Mouse (Mus musculus) effector memory CD4-positive, alpha-beta T cell, adult 7 months (primary cell): ENCODE measurements around the gene F8a. TPM values are rescaled to one million over a fixed set of nuclear protein-coding genes. Genes with fewer than 3 reads are reported as not detected.

Experiments
- polyA plus RNA-seq: library from polyadenylated mRNA; unstranded; fragments of 100-300 nt; shearing (Covaris generic); gene quantifications from one replicate; pipeline ENCODE4 v1.2.1, GENCODE M21; 2017

The F8a gene
- 15.3 TPM for polyA plus RNA-seq

DNA sequence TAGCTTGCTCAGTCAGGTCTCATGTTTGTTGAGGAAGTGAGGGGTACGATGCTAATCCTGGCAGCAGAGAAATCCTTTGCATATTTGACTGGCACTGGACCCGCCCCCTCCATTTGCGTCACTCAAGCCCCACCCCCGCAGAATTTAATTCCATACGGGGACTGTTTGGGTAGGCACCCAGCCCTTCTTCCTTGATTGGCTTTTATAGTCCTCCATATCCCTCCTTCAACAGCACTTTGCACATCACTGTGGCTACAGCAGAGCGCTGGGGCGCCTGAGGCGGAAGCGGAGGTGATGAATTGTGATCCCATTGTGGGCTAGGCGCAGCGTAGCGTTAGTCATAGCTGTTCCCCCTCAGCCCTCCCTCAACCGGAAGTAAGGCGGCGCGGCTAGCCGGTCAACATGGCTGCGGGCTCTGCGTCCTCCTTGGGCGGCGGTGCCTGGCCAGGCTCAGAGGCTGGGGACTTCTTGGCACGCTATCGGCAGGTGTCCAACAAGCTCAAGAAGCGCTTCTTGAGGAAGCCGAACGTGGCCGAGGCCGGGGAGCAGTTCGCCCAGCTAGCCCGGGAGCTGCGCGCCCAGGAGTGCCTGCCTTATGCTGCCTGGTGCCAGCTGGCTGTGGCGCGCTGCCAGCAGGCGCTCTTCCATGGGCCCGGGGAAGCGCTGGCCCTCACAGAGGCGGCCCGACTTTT lies at the start of gene F8a:
Gene F8a (plus strand): TSS at position 378 of the 692 bp plus-strand sequence.

GRCm38 (mm10) chrX:73191934-73192333 lies 36.2 kb upstream of the F8a start, which contains the start of gene Xlr3b:
Xlr3b (plus strand) TSS chrX:73192207.

DNA sequence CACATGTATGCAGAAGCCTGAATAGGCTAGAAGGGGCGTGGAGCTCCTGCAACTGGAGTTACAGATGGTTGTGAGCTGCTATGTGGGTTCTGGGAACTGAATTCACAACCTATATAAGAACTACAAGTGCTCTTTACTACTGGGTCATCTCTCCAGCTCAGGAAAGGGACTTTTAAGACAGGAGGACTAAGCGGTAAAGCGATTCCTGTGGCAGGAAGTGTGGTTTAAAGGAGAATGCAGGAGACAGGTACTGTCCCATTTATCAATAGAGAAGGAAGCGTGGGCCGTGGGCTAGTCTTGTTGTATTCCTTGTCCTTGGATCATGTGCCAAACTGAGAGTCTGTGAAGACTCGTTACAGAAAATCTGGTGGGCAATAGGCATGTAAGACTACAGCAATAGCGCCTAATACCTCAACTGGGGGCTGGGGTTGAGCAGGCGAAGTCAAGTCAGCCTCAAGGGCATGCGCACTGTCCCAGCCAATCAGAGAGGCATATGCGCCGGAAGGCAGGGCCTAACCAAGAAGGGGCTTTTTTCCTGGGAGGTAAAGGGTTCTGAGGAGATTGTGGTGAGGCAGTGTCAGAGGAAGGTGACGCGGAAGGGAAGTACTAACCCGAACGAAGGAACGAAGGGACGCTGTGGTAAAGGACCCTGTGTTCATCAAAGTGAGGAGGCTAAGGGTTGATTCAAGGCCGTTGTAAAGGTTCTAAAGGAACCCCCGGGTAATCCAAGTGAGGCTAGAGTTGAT lies 14.1 kb upstream of the F8a start, which contains the start of gene Xlr4b:
Gene Xlr4b (plus strand): TSS at position 515 of the 746 bp plus-strand sequence.

DNA sequence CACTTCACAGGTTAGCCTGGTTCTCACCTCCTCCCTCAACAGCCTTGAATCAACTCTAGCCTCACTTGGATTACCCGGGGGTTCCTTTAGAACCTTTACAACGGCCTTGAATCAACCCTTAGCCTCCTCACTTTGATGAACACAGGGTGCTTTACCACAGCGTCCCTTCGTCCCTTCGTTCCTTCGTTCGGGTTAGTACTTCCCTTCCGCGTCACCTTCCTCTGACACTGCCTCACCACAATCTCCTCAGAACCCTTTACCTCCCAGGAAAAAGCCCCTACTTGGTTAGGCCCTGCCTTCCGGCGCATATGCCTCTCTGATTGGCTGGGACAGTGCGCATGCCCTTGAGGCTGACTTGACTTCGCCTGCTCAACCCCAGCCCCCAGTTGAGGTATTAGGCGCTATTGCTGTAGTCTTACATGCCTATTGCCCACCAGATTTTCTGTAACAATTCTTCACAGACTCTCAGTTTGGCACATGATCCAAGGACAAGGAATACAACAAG lies 14.8 kb downstream of the F8a start, which contains the start of gene Xlr4c:
Gene Xlr4c (minus strand): TSS at position 310 of the 505 bp plus-strand sequence.

DNA sequence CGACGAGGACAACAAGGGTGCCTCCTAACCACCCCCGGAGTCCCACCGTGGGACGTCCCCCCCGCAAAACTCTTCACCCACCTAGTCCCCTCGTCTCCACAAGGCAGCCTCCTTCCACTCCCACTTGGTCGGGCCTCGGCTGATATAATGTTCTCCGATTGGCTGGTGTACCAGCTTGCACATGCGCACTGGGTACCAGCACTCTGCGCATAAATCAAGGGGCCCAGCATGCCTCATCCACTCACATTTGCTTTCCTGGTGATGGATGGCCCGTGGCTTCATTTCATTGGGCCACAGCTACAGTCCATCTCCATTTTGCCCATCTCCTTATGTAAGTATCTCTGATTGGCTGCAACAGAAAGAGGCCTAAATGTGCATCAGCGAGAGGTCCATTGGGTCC lies 37.2 kb downstream of the F8a start, which contains the start of gene Xlr3c:
Gene Xlr3c (minus strand): TSS at position 121 of the 400 bp plus-strand sequence.

Other genes with a start within 250 kb of the F8a start
- not detected for gene Zfp185, start 241.0 kb upstream of the F8a start, polyA plus RNA-seq
- gene Pnma5, start 191.2 kb upstream of the F8a start, polyA plus RNA-seq: not detected
- not detected for gene Pnma3, start 163.5 kb upstream of the F8a start, polyA plus RNA-seq
- 68.2 TPM for gene Xlr4a, start 145.8 kb upstream of the F8a start, polyA plus RNA-seq
- 0.41 TPM for gene Xlr3a, start 131.2 kb upstream of the F8a start, polyA plus RNA-seq
- gene Gm14685, start 111.2 kb upstream of the F8a start, polyA plus RNA-seq: 0.69 TPM
- not detected for gene Xlr5b, start 79.5 kb upstream of the F8a start, polyA plus RNA-seq
- 0.49 TPM for gene DXBay18, start 78.8 kb upstream of the F8a start, polyA plus RNA-seq
- not detected for gene Spin2d, start 51.3 kb upstream of the F8a start, polyA plus RNA-seq
- 31.8 TPM for gene Xlr3b, start 36.1 kb upstream of the F8a start, polyA plus RNA-seq
- 167 TPM for gene Xlr4b, start 14.0 kb upstream of the F8a start, polyA plus RNA-seq
- gene Xlr4c, start 14.8 kb downstream of the F8a start, polyA plus RNA-seq: 102 TPM
- 0.67 TPM for gene Xlr3c, start 37.1 kb downstream of the F8a start, polyA plus RNA-seq
- 0.51 TPM for gene Xlr5a, start 64.7 kb downstream of the F8a start, polyA plus RNA-seq
- not detected for gene Xlr5c, start 64.7 kb downstream of the F8a start, polyA plus RNA-seq
- gene Gm45015, start 108.5 kb downstream of the F8a start, polyA plus RNA-seq: not detected
- 10.5 TPM for gene Zfp275, start 114.3 kb downstream of the F8a start, polyA plus RNA-seq
- gene Gm18336, start 170.4 kb downstream of the F8a start, polyA plus RNA-seq: not detected
- not detected for gene Zfp92, start 182.8 kb downstream of the F8a start, polyA plus RNA-seq
- gene Trex2, start 207.1 kb downstream of the F8a start, polyA plus RNA-seq: not detected
- gene Haus7, start 230.8 kb downstream of the F8a start, polyA plus RNA-seq: 35.1 TPM